Mouse (Mus musculus): ENCODE measurements at regions not wholly inside any gene's neighbourhood (a gene's known extent, or its start where the extent isn't known, plus 50 kb on each side); places are given as distances from the start of the nearest gene placed in this dataset.

GRCm38 (mm10) chr12:5552607-5553006, 177.1 kb upstream of the Klhl29 start:
- DNase-seq (ENCODE audit: low spot score): no peak

GRCm38 (mm10) chr12:5551901-5552300, 176.4 kb upstream of the Klhl29 start:
- DNase-seq (ENCODE audit: low spot score): no peak

GRCm38 (mm10) chr12:5549796-5550195, 174.3 kb upstream of the Klhl29 start:
- DNase-seq (ENCODE audit: low spot score): no peak

- DNase-seq (ENCODE audit: low spot score): no peak
Observed at GRCm38 (mm10) chr12:5547698-5548097, 172.2 kb upstream of the Klhl29 start.

GRCm38 (mm10) chr12:5542701-5543100, 167.2 kb upstream of the Klhl29 start:
- no peak for DNase-seq (ENCODE audit: low spot score)

- no peak for DNase-seq (ENCODE audit: low spot score)
Observed at GRCm38 (mm10) chr12:5496299-5496698, 120.8 kb upstream of the Klhl29 start.

GRCm38 (mm10) chr12:5494657-5495512, 119.4 kb upstream of the Klhl29 start:
- no peak for DNase-seq (ENCODE audit: low spot score)

- DNase-seq (ENCODE audit: low spot score): no peak
Observed at GRCm38 (mm10) chr12:5464250-5464899, 88.9 kb upstream of the Klhl29 start.

- no peak for DNase-seq (ENCODE audit: low spot score)
Observed at GRCm38 (mm10) chr12:5453157-5453556, 77.7 kb upstream of the Klhl29 start.

- DNase-seq (ENCODE audit: low spot score): peak; percentile 5
Observed at GRCm38 (mm10) chr12:5443730-5444129, 68.2 kb upstream of the Klhl29 start.

GRCm38 (mm10) chr12:5443091-5443531, 67.6 kb upstream of the Klhl29 start:
- DNase-seq (ENCODE audit: low spot score): no peak

- DNase-seq (ENCODE audit: low spot score): no peak
Observed at GRCm38 (mm10) chr12:5442679-5443078, 67.2 kb upstream of the Klhl29 start.

GRCm38 (mm10) chr12:5440482-5440881, 65.0 kb upstream of the Klhl29 start:
- DNase-seq (ENCODE audit: low spot score): no peak

- DNase-seq (ENCODE audit: low spot score): no peak
Observed at GRCm38 (mm10) chr12:5435876-5436275, 60.4 kb upstream of the Klhl29 start.

- DNase-seq (ENCODE audit: low spot score): no peak
Observed at GRCm38 (mm10) chr12:5434060-5434459, 58.6 kb upstream of the Klhl29 start.

GRCm38 (mm10) chr12:5432688-5433087, 57.2 kb upstream of the Klhl29 start:
- no peak for DNase-seq (ENCODE audit: low spot score)

- DNase-seq (ENCODE audit: low spot score): no peak
Observed at GRCm38 (mm10) chr12:5428733-5429132, 53.3 kb upstream of the Klhl29 start.
